Mouse (Mus musculus) MEL (cell line): ENCODE results near the gene Adamts10. TPM values are rescaled to one million over a fixed set of nuclear protein-coding genes. Genes with fewer than 3 reads are reported as not detected.

Experiments used
- DNase-seq: peaks from one replicate; pipeline ENCODE4 v3.0.0; 2011; ENCODE audit warnings: low read depth, low spot score
- H3K27ac ChIP-seq: 2 replicates; pipeline ENCODE4 v1.5.1; 2012; ENCODE audit warnings: low read depth, mild to moderate bottlenecking, control low read depth, low read length, moderate library complexity; ENCODE audit not compliant: control insufficient read depth
- H3K27me3 ChIP-seq, 2 experiments: fragments of 150-350 bp in 1 of 2; sonication (generic) in 1 of 2; 2 replicates each; pipeline ENCODE4 v1.6.1; 2012; ENCODE audit warnings: low read length in 2 of 2, mild to moderate bottlenecking in 2 of 2, improper control_type of control experiment in 1 of 2, moderate library complexity in 1 of 2; ENCODE audit not compliant: insufficient read depth in 2 of 2, control insufficient read depth in 1 of 2
- H3K36me3 ChIP-seq, 2 experiments: 2 replicates each; pipeline ENCODE4 v1.6.1; 2012 to 2014; ENCODE audit warnings: low read length in 2 of 2, improper control_type of control experiment in 1 of 2, inconsistent platforms in 1 of 2, mild to moderate bottlenecking in 1 of 2; ENCODE audit not compliant: insufficient read depth in 2 of 2, control insufficient read depth in 1 of 2
- H3K4me1 ChIP-seq, 2 experiments: fragments of 150-350 bp in 1 of 2; sonication (generic) in 1 of 2; 2 replicates each; pipeline ENCODE4 v1.6.1; 2012; ENCODE audit warnings: low read length in 2 of 2, improper control_type of control experiment in 1 of 2, mild to moderate bottlenecking in 1 of 2; ENCODE audit not compliant: insufficient read depth in 2 of 2, control insufficient read depth in 1 of 2
- H3K4me3 ChIP-seq, 2 experiments: fragments of 150-350 bp in 1 of 2; sonication (generic) in 1 of 2; 2 replicates each; pipeline ENCODE4 v1.5.1; 2012; ENCODE audit warnings: low read depth in 2 of 2, low read length in 2 of 2, mild to moderate bottlenecking in 2 of 2, moderate library complexity in 2 of 2, control low read depth in 1 of 2, improper control_type of control experiment in 1 of 2; ENCODE audit not compliant: control insufficient read depth in 1 of 2, insufficient read depth in 1 of 2
- H3K79me2 ChIP-seq: 2 replicates; pipeline ENCODE4 v1.6.1; 2012; ENCODE audit warnings: mild to moderate bottlenecking, low read length, moderate library complexity; ENCODE audit not compliant: control insufficient read depth, poor library complexity, insufficient read depth
- H3K9ac ChIP-seq: 2 replicates; pipeline ENCODE4 v1.6.1; 2012; ENCODE audit warnings: low read depth, mild to moderate bottlenecking, control low read depth, low read length, moderate library complexity; ENCODE audit not compliant: control insufficient read depth, poor library complexity, severe bottlenecking
- H3K9me3 ChIP-seq: fragments of 150-350 bp; sonication (generic); replicated peaks from 2 replicates; pipeline ENCODE4 v1.6.1; 2012; ENCODE audit warnings: mild to moderate bottlenecking, low read length, improper control_type of control experiment, moderate library complexity; ENCODE audit not compliant: insufficient read depth
- CHD2 ChIP-seq: IDR thresholded peaks from 2 replicates; pipeline ENCODE4 v1.6.1; 2011; ENCODE audit warnings: low read length, improper control_type of control experiment
- CTCF ChIP-seq, 3 experiments: IDR thresholded peaks in 2 of 3; conservative IDR thresholded peaks in 1 of 3; 2 replicates each; pipeline ENCODE4 v1.5.1; 2011 to 2012; ENCODE audit warnings: low read length in 3 of 3, low read depth in 2 of 3, mild to moderate bottlenecking in 2 of 3, improper control_type of control experiment in 1 of 3, inconsistent platforms in 1 of 3, mixed read lengths in 1 of 3, moderate library complexity in 1 of 3; ENCODE audit not compliant: control insufficient read depth in 1 of 3, insufficient read depth in 1 of 3, poor library complexity in 1 of 3, severe bottlenecking in 1 of 3
- ELF1 ChIP-seq: IDR thresholded peaks from 2 replicates; pipeline ENCODE4 v1.6.1; 2014; ENCODE audit warnings: low read depth, mild to moderate bottlenecking, inconsistent platforms, low read length, improper control_type of control experiment, moderate library complexity
- EP300 ChIP-seq, 2 experiments: IDR thresholded peaks; 2 replicates each; pipeline ENCODE4 v1.6.1; 2011; ENCODE audit warnings: improper control_type of control experiment in 2 of 2, low read length in 2 of 2, low read depth in 1 of 2, mild to moderate bottlenecking in 1 of 2
- GATA1 ChIP-seq: IDR thresholded peaks from 2 replicates; pipeline ENCODE4 v1.6.1; 2011; ENCODE audit warnings: low read depth, low read length, improper control_type of control experiment
- KAT2A ChIP-seq: conservative IDR thresholded peaks from 2 replicates; pipeline ENCODE4 v1.6.1; 2012; ENCODE audit warnings: low read depth, low read length, improper control_type of control experiment, inconsistent platforms
- MAFK ChIP-seq: IDR thresholded peaks from 2 replicates; pipeline ENCODE4 v1.6.1; 2011; ENCODE audit warnings: low read depth, mild to moderate bottlenecking, low read length, improper control_type of control experiment, borderline replicate concordance
- MAX ChIP-seq: IDR thresholded peaks from 2 replicates; pipeline ENCODE4 v1.6.1; 2011; ENCODE audit warnings: low read length, improper control_type of control experiment
- MYB ChIP-seq: IDR thresholded peaks from 2 replicates; pipeline ENCODE4 v1.6.1; 2011; ENCODE audit warnings: mild to moderate bottlenecking, low read depth, low read length, improper control_type of control experiment
- MYC ChIP-seq: IDR thresholded peaks from 2 replicates; pipeline ENCODE4 v1.6.1; 2011; ENCODE audit warnings: low read depth, mild to moderate bottlenecking, low read length, improper control_type of control experiment, moderate library complexity
- NELFE ChIP-seq: IDR thresholded peaks from 2 replicates; pipeline ENCODE4 v1.6.1; 2011; ENCODE audit warnings: low read depth, low read length, improper control_type of control experiment
- SIN3A ChIP-seq: IDR thresholded peaks from 2 replicates; pipeline ENCODE4 v1.6.1; 2012; ENCODE audit warnings: low read length, improper control_type of control experiment, inconsistent platforms
- TAL1 ChIP-seq: IDR thresholded peaks from 2 replicates; pipeline ENCODE4 v1.6.1; 2012; ENCODE audit warnings: mild to moderate bottlenecking, inconsistent platforms, low read length, moderate library complexity, mixed read lengths
- TCF12 ChIP-seq: IDR thresholded peaks from 2 replicates; pipeline ENCODE4 v1.6.1; 2014; ENCODE audit warnings: low read depth, mild to moderate bottlenecking, inconsistent platforms, low read length, improper control_type of control experiment, moderate library complexity
- USF1 ChIP-seq: IDR thresholded peaks from 2 replicates; pipeline ENCODE4 v1.6.1; 2014; ENCODE audit warnings: low read depth, mild to moderate bottlenecking, inconsistent platforms, low read length, improper control_type of control experiment, moderate library complexity
- USF2 ChIP-seq, 2 experiments: IDR thresholded peaks; 2 replicates each; pipeline ENCODE4 v1.6.1; 2011 to 2012; ENCODE audit warnings: improper control_type of control experiment in 2 of 2, low read length in 2 of 2, borderline replicate concordance in 1 of 2, inconsistent platforms in 1 of 2, low read depth in 1 of 2, mild to moderate bottlenecking in 1 of 2; ENCODE audit not compliant: insufficient read depth in 1 of 2
- ZC3H11A ChIP-seq: IDR thresholded peaks from 2 replicates; pipeline ENCODE4 v1.6.1; 2012; ENCODE audit warnings: low read depth, mild to moderate bottlenecking, inconsistent platforms, low read length, improper control_type of control experiment
- ZMIZ1 ChIP-seq: IDR thresholded peaks from 2 replicates; pipeline ENCODE4 v1.6.1; 2012; ENCODE audit warnings: low read depth, mild to moderate bottlenecking, inconsistent platforms, low read length, improper control_type of control experiment, moderate library complexity
- polyA plus RNA-seq, 2 experiments: library from polyadenylated mRNA; stranded (reverse) in 1 of 2; unstranded in 1 of 2; fragments of >175 nt in 1 of 2; fragments of >200 nt in 1 of 2; gene quantifications; 2 replicates each; pipeline versions ENCODE4 v1.2.1 to v1.2.4; 2012; ENCODE audit warnings: low replicate concordance in 2 of 2, low read depth in 1 of 2; ENCODE audit not compliant: insufficient read length in 2 of 2, insufficient read depth in 1 of 2, missing spikeins in 1 of 2
- total RNA-seq: library from RNA; depleted of rRNA; stranded (reverse); fragments of 300-350 nt; gene quantifications from 2 replicates; pipeline ENCODE4 v1.2.3, GENCODE M21; 2012

The Adamts10 gene
- total and polyA plus RNA-seq, 3 experiments: 11.3 to 21.0 TPM; not detected in 1

DNA sequence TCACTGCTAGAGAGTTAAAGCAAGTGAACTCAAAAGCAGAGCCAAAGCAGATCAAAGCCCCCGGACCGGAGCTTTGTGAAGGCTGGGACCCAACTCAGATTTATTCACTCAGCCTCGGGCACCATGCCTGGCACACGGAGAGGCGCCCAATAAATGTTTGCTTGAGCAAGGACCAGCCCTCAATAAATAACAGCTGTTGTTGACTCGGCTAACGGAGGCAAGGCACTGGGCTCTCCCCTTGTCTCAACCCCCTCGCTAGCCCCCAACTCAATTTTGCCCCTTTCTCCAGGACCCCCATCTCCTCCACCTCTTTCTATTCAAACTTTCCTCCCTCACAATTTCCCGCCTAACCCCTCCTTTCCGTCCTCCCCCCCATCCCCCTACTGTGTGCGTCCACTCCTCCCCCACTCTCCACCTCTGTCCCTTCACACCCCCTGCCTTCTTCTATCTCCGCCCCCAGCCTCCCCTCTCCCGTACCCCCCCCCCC lies 530 bp upstream of the Adamts10 start:
- H3K4me1 ChIP-seq: peaks cover 5 to 8% of the 10 kb centered on the region in 2 experiments; a peak in 3 of 4 replicates
- H3K9me3 ChIP-seq: no peaks in the 10 kb centered on the region
- peaks cover 7% of the 10 kb centered on the region for H3K79me2 ChIP-seq
- DNase-seq: peak; percentile 17
- 0 out of 4 replicates have a peak, but pooled peaks cover 0 to 2% of the 10 kb centered on the region in 2 experiments for H3K36me3 ChIP-seq
- H3K27ac ChIP-seq: no peak overlapping the region
- TF ChIP-seq USF1 (no peak), USF2 (IDR thresholded peaks at IDR 0.05; ENCODE audit: borderline replicate concordance in 1 of 2, insufficient read depth in 1 of 2, low read depth in 1 of 2, low read length in 2 of 2) (no peak), ZMIZ1 (no peak), NELFE (no peak), CHD2 (no peak), SIN3A (no peak), EP300 (IDR thresholded peaks at IDR 0.05; ENCODE audit: low read depth in 1 of 2, low read length in 2 of 2) (no peak), ELF1 (no peak), KAT2A (no peak), MAX (no peak), ZC3H11A (no peak)
- TF ChIP-seq, all 39 proteins: peak for 0
- peak overlapping the region; percentile 18 to 99; a peak in 3 of 4 replicates for H3K4me3 ChIP-seq
- peak overlapping the region; percentile 29; the same call in 1 of the 2 replicates for H3K9ac ChIP-seq
- peaks cover 2% of the 10 kb centered on the region in 2 experiments; a peak in 3 of 4 replicates for H3K27me3 ChIP-seq

DNA sequence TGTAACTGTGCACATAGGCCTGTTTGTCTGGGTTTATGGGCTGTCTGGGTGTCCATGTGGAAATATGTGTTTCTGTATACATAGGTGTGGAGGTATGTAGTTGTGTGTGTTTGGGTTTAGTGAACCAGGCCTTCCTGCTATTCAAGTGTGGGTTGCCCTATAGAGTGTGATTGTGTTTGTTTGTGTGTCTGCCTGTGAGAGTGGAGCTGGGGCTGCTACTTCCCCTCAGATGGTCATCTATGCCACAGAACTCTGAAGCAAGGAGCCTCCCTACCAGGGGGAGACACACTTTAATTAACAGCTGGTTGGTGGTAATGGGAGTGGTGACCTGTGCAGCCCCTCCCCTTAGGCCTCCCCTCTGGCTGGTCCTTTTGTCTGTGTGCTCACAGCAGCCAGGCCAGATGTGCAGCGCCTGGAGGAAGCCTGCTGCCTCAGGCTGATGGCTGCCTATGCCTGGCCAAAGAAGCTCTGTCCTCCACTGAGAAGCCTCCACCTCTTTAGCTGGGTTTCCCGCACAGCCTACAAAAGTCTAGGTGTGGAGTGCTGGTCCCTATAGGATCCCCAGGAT lies 886 bp downstream of the Adamts10 start:
- Histone ChIP-seq H3K9ac (peak overlapping the region; percentile 83), H3K4me3 (peak overlapping the region; percentile 91 to 99), H3K27me3 (no peaks in the 10 kb centered on the region), H3K79me2 (peaks cover 7% of the 10 kb centered on the region), H3K36me3 (0 out of 4 replicates have a peak, but pooled peaks cover 0 to 2% of the 10 kb centered on the region in 2 experiments), H3K27ac (no peak overlapping the region), H3K9me3 (no peaks in the 10 kb centered on the region), H3K4me1 (peaks cover 7 to 8% of the 10 kb centered on the region in 2 experiments)
- DNase-seq: peak; percentile 47
- TF ChIP-seq TCF12: no peak
- no peak for TF ChIP-seq GATA1
- TF ChIP-seq SIN3A: 0 out of 2 replicates have a peak, but pooled peaks have one; percentile 33

DNA sequence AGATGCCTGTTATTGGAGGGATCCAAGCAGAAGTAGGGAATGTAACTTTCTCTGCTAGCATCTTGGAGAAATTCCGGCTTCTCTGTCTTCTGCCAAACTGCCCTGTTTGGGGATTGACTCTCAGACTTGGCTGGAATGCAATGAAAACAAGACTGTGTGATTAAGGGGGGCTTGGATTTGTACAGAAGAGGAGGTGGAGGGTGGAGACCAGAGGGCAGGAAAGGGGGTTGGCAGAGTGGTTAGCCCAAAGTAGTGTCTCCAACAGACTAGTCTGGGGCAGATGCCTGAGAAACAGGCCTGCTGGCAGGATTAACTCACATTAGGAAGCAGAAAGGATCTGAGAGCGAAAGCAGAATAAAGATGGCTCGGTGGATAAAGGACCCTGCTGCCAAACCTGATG lies 2.5 kb downstream of the Adamts10 start:
- H3K27ac ChIP-seq: no peak overlapping the region
- 0 out of 4 replicates have a peak, but pooled peaks cover 0 to 2% of the 10 kb centered on the region in 2 experiments for H3K36me3 ChIP-seq
- H3K4me1 ChIP-seq: peaks cover 7 to 8% of the 10 kb centered on the region in 2 experiments
- no peaks in the 10 kb centered on the region for H3K9me3 ChIP-seq
- H3K9ac ChIP-seq: no peak overlapping the region
- no peak for DNase-seq
- no peak for TF ChIP-seq MAFK
- TF ChIP-seq MYB: no peak
- no peak for TF ChIP-seq USF2 (IDR thresholded peaks at IDR 0.05; ENCODE audit: borderline replicate concordance in 1 of 2, insufficient read depth in 1 of 2, low read depth in 1 of 2, low read length in 2 of 2)
- TF ChIP-seq MYC: no peak
- no peak for TF ChIP-seq TAL1
- no peak for TF ChIP-seq KAT2A
- no peak for TF ChIP-seq GATA1
- TF ChIP-seq SIN3A: no peak
- TF ChIP-seq CTCF (IDR thresholded peaks at IDR 0.05 in 2 of 3, conservative IDR thresholded peaks at IDR 0.05 in 1 of 3; ENCODE audit: control insufficient read depth in 1 of 3, insufficient read depth in 1 of 3, low read depth in 2 of 3, low read length in 3 of 3, poor library complexity in 1 of 3, severe bottlenecking in 1 of 3): no peak
- H3K79me2 ChIP-seq: peaks cover 7% of the 10 kb centered on the region
- H3K4me3 ChIP-seq: no peak overlapping the region
- no peaks in the 10 kb centered on the region for H3K27me3 ChIP-seq
